Mouse (Mus musculus): ENCODE data around the gene Vsig10. TPM values are rescaled to one million over a fixed set of nuclear protein-coding genes. Genes with fewer than 3 reads are reported as not detected.
"Not testable (repeated sequence)": the region's sequence is repeated elsewhere in the genome, so short reads cannot be mapped to it uniquely, and the experiment has no call there.

Gene Vsig10
- total RNA-seq (2021) = 1 to 10 TPM; 2.0 to 2.6 TPM

GRCm38 (mm10) chr5:117318741-117319629, at the start of gene Vsig10:
Vsig10 (plus strand) TSS chr5:117319083.
- DNase-seq (ENCODE audit: extremely low spot score in 1 of 2, low spot score in 1 of 2) = peak; percentile 18 to 22

- no peak for DNase-seq (ENCODE audit: extremely low spot score in 1 of 2, low spot score in 1 of 2)
Observed at GRCm38 (mm10) chr5:117269395-117269794, 49.5 kb upstream of the Vsig10 start.

GRCm38 (mm10) chr5:117271945-117272344, 46.9 kb upstream of the Vsig10 start:
- DNase-seq (ENCODE audit: extremely low spot score in 1 of 2, low spot score in 1 of 2) = peak in 1 of 2 experiments; percentile 55

- no peak for DNase-seq (ENCODE audit: extremely low spot score in 1 of 2, low spot score in 1 of 2)
Observed at GRCm38 (mm10) chr5:117274817-117275216, 44.1 kb upstream of the Vsig10 start.

GRCm38 (mm10) chr5:117277784-117278183, 41.1 kb upstream of the Vsig10 start:
- no peak for DNase-seq (ENCODE audit: extremely low spot score in 1 of 2, low spot score in 1 of 2)

GRCm38 (mm10) chr5:117278809-117279668, 39.8 kb upstream of the Vsig10 start:
- no peak for DNase-seq (ENCODE audit: extremely low spot score in 1 of 2, low spot score in 1 of 2)

GRCm38 (mm10) chr5:117279669-117280050, 39.2 kb upstream of the Vsig10 start:
- DNase-seq (ENCODE audit: extremely low spot score in 1 of 2, low spot score in 1 of 2) = no peak

- no peak for DNase-seq (ENCODE audit: extremely low spot score in 1 of 2, low spot score in 1 of 2)
Observed at GRCm38 (mm10) chr5:117281536-117281935, 37.3 kb upstream of the Vsig10 start.

GRCm38 (mm10) chr5:117282360-117282759, 36.5 kb upstream of the Vsig10 start:
- DNase-seq (ENCODE audit: extremely low spot score in 1 of 2, low spot score in 1 of 2) = no peak

GRCm38 (mm10) chr5:117284029-117284428, 34.9 kb upstream of the Vsig10 start:
- DNase-seq (ENCODE audit: extremely low spot score in 1 of 2, low spot score in 1 of 2) = no peak

- no peak for DNase-seq (ENCODE audit: extremely low spot score in 1 of 2, low spot score in 1 of 2)
Observed at GRCm38 (mm10) chr5:117284682-117285081, 34.2 kb upstream of the Vsig10 start.

GRCm38 (mm10) chr5:117285266-117285665, 33.6 kb upstream of the Vsig10 start:
- DNase-seq (ENCODE audit: extremely low spot score in 1 of 2, low spot score in 1 of 2) = no peak

- DNase-seq (ENCODE audit: extremely low spot score in 1 of 2, low spot score in 1 of 2) = no peak
Observed at GRCm38 (mm10) chr5:117286286-117286685, 32.6 kb upstream of the Vsig10 start.

GRCm38 (mm10) chr5:117286831-117287822, 31.8 kb upstream of the Vsig10 start, which contains the start of gene Pebp1:
Pebp1 (minus strand) TSS chr5:117287625.
- DNase-seq (ENCODE audit: extremely low spot score in 1 of 2, low spot score in 1 of 2) = peak; percentile 84 to 88

- DNase-seq (ENCODE audit: extremely low spot score in 1 of 2, low spot score in 1 of 2) = no peak
Observed at GRCm38 (mm10) chr5:117289646-117290045, 29.2 kb upstream of the Vsig10 start.

- no peak for DNase-seq (ENCODE audit: extremely low spot score in 1 of 2, low spot score in 1 of 2)
Observed at GRCm38 (mm10) chr5:117290081-117290480, 28.8 kb upstream of the Vsig10 start.

- no peak for DNase-seq (ENCODE audit: extremely low spot score in 1 of 2, low spot score in 1 of 2)
Observed at GRCm38 (mm10) chr5:117291312-117291711, 27.6 kb upstream of the Vsig10 start.

- no peak for DNase-seq (ENCODE audit: extremely low spot score in 1 of 2, low spot score in 1 of 2)
Observed at GRCm38 (mm10) chr5:117292547-117292946, 26.3 kb upstream of the Vsig10 start.

- not testable (repeated sequence) for DNase-seq (ENCODE audit: extremely low spot score in 1 of 2, low spot score in 1 of 2)
Observed at GRCm38 (mm10) chr5:117293776-117294175, 25.1 kb upstream of the Vsig10 start.

GRCm38 (mm10) chr5:117295011-117295410, 23.9 kb upstream of the Vsig10 start:
- DNase-seq (ENCODE audit: extremely low spot score in 1 of 2, low spot score in 1 of 2) = no peak

All from layer of hippocampus, postnatal 25 days (tissue).